Mouse (Mus musculus) ES-Bruce4 (cell line): ENCODE measurements around the gene Ttc28. TPM values are rescaled to one million over a fixed set of nuclear protein-coding genes. Genes with fewer than 3 reads are reported as not detected.

Experiments used
- H3K27ac ChIP-seq: 2 replicates; pipeline ENCODE4 v1.5.1; 2012; ENCODE audit warnings: low read length, inconsistent platforms; ENCODE audit not compliant: insufficient read depth
- H3K27me3 ChIP-seq: 2 replicates; pipeline ENCODE4 v1.6.1; 2012; ENCODE audit warnings: mild to moderate bottlenecking, low read length, inconsistent platforms; ENCODE audit not compliant: control insufficient read depth, poor library complexity, insufficient read depth, severe bottlenecking
- H3K36me3 ChIP-seq: 2 replicates; pipeline ENCODE4 v1.6.1; 2012; ENCODE audit warnings: inconsistent platforms, mild to moderate bottlenecking, low read length, moderate library complexity; ENCODE audit not compliant: control insufficient read depth, poor library complexity, insufficient read depth, severe bottlenecking
- H3K4me1 ChIP-seq: one replicate; pipeline ENCODE4 v1.8.1; 2011; ENCODE audit warnings: low read length; ENCODE audit not compliant: control insufficient read depth, insufficient read depth
- H3K4me3 ChIP-seq: 2 replicates; pipeline ENCODE4 v1.5.1; 2011; ENCODE audit warnings: low read depth, mild to moderate bottlenecking, low read length
- H3K9ac ChIP-seq: 2 replicates; pipeline ENCODE4 v1.6.1; 2012; ENCODE audit warnings: low read depth, mild to moderate bottlenecking, inconsistent platforms; ENCODE audit not compliant: poor library complexity, severe bottlenecking
- H3K9me3 ChIP-seq: replicated peaks from 2 replicates; pipeline ENCODE4 v1.6.1; 2012; ENCODE audit warnings: mild to moderate bottlenecking, low read length, inconsistent platforms; ENCODE audit not compliant: control insufficient read depth, poor library complexity, insufficient read depth, severe bottlenecking
- CTCF ChIP-seq: IDR thresholded peaks from one replicate; pipeline ENCODE4 v1.8.1; 2011; ENCODE audit warnings: low read depth, low read length
- EP300 ChIP-seq: IDR thresholded peaks from 2 replicates; pipeline ENCODE4 v1.6.1; 2011; ENCODE audit warnings: low read depth, low read length; ENCODE audit not compliant: insufficient read depth
- POLR2A ChIP-seq: IDR thresholded peaks from one replicate; pipeline ENCODE4 v1.8.1; 2011; ENCODE audit warnings: low read length; ENCODE audit not compliant: insufficient read depth
- polyA plus RNA-seq: library from polyadenylated mRNA; stranded (reverse); fragments of >200 nt; gene quantifications from 2 replicates; pipeline ENCODE4 v1.2.4, GENCODE M21; 2011; ENCODE audit warnings: low read depth; ENCODE audit not compliant: missing spikeins, insufficient read depth, insufficient read length

Gene Ttc28
- polyA plus RNA-seq, 1 experiment, result 2.5 TPM

DNA sequence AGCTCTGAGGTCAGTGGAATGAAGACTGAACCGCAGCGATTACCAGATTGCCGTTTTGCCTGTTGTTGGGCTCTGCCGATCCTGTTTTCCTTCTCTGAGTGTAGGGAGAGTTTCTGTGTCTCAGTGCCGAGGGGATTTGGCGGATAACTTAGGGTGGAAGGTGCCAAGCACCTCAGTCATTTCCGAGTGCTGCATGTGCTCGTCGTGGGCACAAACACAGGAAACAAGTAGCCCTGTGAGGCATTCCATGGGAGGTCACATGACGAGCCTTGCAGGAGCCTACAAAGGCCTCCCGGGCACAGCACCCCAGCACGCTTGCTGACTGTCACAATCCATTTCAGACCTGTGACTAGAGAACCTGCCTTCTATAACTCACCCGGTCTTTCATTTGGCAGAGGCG lies 260.0 kb downstream of the Ttc28 start:
- no peaks in the 10 kb centered on the region for H3K4me1 ChIP-seq
- no peaks in the 10 kb centered on the region for H3K9me3 ChIP-seq
- no peaks in the 10 kb centered on the region for H3K36me3 ChIP-seq
- TF ChIP-seq CTCF (no peak), POLR2A (no peak), EP300 (no peak)
- no peak overlapping the region for H3K27ac ChIP-seq
- H3K9ac ChIP-seq, result no peak overlapping the region
- H3K27me3 ChIP-seq, result no peaks in the 10 kb centered on the region
- no peak overlapping the region for H3K4me3 ChIP-seq

DNA sequence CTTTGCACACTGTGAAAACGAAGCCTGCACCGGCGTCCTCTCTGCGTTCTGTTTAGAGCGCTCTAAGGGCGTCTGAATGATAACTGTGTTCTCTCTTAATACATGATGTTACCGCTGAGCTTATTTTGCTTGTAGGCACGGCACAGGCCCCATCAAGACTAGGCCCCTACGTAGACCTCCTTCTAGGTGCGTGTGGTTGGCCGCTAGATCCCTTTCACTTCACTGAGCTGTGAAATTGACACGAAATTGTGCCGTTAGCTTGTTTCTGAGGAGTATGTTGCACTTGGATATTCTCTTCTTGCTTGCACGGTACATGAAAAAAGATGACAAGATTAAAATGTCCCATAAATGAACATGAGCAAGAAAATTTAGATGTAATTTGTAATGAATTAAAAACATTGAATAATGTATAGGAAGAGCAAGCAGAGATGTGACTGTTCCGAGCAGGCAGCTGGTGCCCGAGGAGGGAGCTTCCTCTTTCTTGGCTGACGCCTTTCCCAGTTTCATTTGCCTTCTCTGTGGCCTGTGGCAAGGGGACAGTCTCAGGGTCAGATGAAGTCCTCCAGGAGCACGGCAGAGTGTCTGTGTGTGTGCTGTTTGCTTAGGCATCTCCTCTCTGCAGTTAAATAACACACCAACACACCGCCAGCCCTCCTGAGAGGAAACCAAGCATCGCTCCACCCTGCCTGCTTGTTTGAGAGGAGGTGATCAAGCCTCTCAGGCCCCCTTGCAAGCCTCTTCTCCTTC lies 261.7 kb downstream of the Ttc28 start:
- H3K9ac ChIP-seq, result no peak overlapping the region
- H3K4me1 ChIP-seq, result no peaks in the 10 kb centered on the region
- no peak for TF ChIP-seq EP300
- no peak for TF ChIP-seq CTCF
- TF ChIP-seq POLR2A, result no peak
- H3K27ac ChIP-seq, result no peak overlapping the region
- no peaks in the 10 kb centered on the region for H3K9me3 ChIP-seq
- no peaks in the 10 kb centered on the region for H3K36me3 ChIP-seq
- no peaks in the 10 kb centered on the region for H3K27me3 ChIP-seq
- no peak overlapping the region for H3K4me3 ChIP-seq

DNA sequence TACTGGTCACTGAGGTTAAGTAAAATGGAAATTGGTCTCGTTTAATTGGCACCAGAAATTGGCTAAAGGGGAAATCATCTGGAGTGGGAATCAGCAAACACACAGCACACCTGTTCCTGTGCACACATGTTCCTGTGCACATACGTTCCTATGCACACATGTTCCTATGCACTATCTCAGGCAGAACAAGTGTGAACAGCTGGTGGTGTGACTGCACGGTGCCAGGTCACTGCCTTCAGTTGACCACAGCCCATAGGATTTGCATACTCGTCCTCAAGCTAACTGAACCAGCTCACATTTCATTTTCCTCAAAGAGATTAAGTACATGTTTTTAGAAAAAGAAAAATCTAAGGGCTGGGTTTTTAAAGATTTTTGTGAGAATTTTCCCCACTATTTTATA lies 263.2 kb downstream of the Ttc28 start:
- H3K4me1 ChIP-seq, result no peaks in the 10 kb centered on the region
- TF ChIP-seq EP300 (no peak), POLR2A (no peak), CTCF (no peak)

DNA sequence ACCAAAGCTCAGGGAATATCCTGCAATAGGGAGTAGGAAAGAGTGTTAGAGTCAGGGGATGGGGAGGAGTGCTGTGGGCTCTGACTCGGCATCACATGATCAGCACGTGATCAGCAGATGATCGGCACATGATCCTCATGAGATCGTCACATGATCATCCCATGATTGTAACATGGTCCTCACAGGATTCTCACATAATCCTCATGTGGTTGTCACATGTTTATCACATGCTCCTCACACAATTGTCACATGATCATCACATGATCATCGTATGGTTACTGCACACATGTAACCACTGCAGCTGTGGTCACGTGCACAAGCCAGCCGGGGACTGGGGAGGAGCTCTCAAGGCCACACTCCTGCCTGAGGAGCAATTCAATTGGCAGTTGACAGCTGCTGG lies 264.8 kb downstream of the Ttc28 start:
- H3K9me3 ChIP-seq, result no peaks in the 10 kb centered on the region
- no peak overlapping the region for H3K4me3 ChIP-seq
- no peaks in the 10 kb centered on the region for H3K4me1 ChIP-seq
- H3K9ac ChIP-seq, result no peak overlapping the region
- H3K27ac ChIP-seq, result no peak overlapping the region
- TF ChIP-seq EP300 (no peak), CTCF (no peak), POLR2A (no peak)
- H3K36me3 ChIP-seq, result no peaks in the 10 kb centered on the region
- H3K27me3 ChIP-seq, result no peaks in the 10 kb centered on the region

More for the DNA sequence above, 263.2 kb downstream of the Ttc28 start:
- no peak overlapping the region for H3K9ac ChIP-seq
- no peaks in the 10 kb centered on the region for H3K27me3 ChIP-seq
- H3K27ac ChIP-seq, result no peak overlapping the region
- H3K4me3 ChIP-seq, result no peak overlapping the region
- H3K9me3 ChIP-seq, result no peaks in the 10 kb centered on the region
- H3K36me3 ChIP-seq, result no peaks in the 10 kb centered on the region

DNA sequence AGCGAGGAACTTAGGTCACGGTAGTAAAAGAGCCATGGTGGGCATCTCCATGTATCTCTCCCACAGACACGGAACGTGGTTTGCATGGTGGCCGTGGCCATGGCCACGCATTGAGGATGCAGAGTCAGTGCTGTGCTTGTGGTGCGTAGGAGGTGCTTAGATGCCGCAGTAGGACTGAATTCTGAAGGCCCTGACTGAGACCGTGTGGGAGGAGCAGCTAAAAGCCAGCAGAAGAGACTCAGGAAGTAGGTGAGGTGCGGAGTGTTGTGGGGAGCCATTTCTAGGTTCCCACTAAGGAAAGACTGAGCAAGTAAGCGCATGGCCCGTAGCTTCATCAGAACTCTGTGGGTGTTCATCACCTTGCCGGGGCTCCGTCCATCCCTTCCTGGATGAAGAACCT lies 271.0 kb downstream of the Ttc28 start:
- H3K9me3 ChIP-seq, result no peaks in the 10 kb centered on the region
- no peak for TF ChIP-seq POLR2A
- no peak for TF ChIP-seq EP300
- TF ChIP-seq CTCF, result no peak
- no peak overlapping the region for H3K9ac ChIP-seq
- H3K27me3 ChIP-seq, result no peaks in the 10 kb centered on the region
- no peak overlapping the region for H3K27ac ChIP-seq
- no peak overlapping the region for H3K4me3 ChIP-seq
- no peaks in the 10 kb centered on the region for H3K4me1 ChIP-seq
- H3K36me3 ChIP-seq, result no peaks in the 10 kb centered on the region

DNA sequence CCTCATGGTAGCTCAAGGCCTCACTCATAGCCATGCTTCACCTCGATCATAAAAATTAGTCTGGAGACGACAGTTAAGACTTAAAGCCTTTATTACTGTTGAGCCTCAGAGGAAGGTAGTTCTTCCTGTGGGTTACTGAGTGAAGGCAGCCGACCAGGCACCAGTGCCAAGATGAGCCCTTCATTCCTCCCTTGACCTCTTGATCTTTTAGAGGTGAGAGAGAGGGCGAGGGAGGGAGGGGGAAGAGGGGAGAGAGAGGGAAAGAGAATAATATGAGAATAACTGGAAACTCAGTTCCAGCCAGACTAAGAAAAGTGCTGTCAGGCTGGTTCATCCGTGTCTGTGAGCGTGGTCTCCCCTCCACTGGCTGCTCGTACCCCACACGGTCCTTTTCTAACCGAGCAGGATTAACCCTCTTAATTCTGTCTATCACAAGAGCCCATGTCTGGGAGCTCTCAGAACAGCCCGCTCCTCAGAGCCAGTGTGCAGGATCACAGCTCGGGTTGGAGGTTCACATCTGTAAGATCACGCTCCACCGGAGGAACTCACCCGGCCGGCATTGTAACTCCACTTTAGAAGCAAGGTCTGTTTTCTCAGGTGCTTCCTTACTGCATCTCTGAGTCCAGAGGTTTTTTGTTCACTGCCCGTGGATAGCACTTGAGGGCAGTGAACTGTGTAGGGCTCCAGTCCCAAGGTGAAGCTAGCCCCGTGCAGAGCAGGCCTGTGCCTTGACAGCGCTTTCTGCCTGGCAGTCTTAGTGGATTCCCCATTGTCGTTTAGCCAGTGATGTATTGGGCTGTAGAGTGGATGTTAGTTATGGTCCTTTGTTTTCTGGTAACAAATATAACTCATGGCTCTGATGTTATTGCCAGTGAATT lies 272.5 kb downstream of the Ttc28 start:
- H3K27ac ChIP-seq, result no peak overlapping the region
- H3K4me1 ChIP-seq, result no peaks in the 10 kb centered on the region

More for the DNA sequence above, 272.5 kb downstream of the Ttc28 start:
- H3K4me3 ChIP-seq, result no peak overlapping the region
- no peaks in the 10 kb centered on the region for H3K9me3 ChIP-seq
- no peak for TF ChIP-seq EP300
- no peak for TF ChIP-seq CTCF
- TF ChIP-seq POLR2A, result no peak
- H3K36me3 ChIP-seq, result no peaks in the 10 kb centered on the region
- no peak overlapping the region for H3K9ac ChIP-seq
- no peaks in the 10 kb centered on the region for H3K27me3 ChIP-seq
